Mouse (Mus musculus) liver, embryonic 12.5 days (tissue): ENCODE data around the gene Cav2. TPM values are rescaled to one million over a fixed set of nuclear protein-coding genes. Genes with fewer than 3 reads are reported as not detected.

Experiments
- ATAC-seq: fragments of 200-750 bp; cut with Nextera tagmentation; 2 replicates; pipeline ENCODE4 v1.8.0; 2017; ENCODE audit warnings: moderate number of reproducible peaks, mild to moderate bottlenecking, moderate library complexity
- H3K27ac ChIP-seq: fragments of 300-500 bp; sonication (generic); 2 replicates; pipeline ENCODE4 v1.5.1; 2016; ENCODE audit warnings: mild to moderate bottlenecking
- H3K27me3 ChIP-seq: fragments of 300-500 bp; sonication (generic); replicated peaks from 2 replicates; pipeline ENCODE4 v1.6.1; 2016; ENCODE audit warnings: mild to moderate bottlenecking, moderate library complexity
- H3K36me3 ChIP-seq: fragments of 300-500 bp; sonication (generic); 2 replicates; pipeline ENCODE4 v1.6.1; 2016; ENCODE audit warnings: mild to moderate bottlenecking, moderate library complexity
- H3K4me1 ChIP-seq: fragments of 300-500 bp; sonication (generic); 2 replicates; pipeline ENCODE4 v1.6.1; 2016
- H3K4me2 ChIP-seq: fragments of 300-500 bp; sonication (generic); 2 replicates; pipeline ENCODE4 v1.6.1; 2016; ENCODE audit warnings: mild to moderate bottlenecking, moderate library complexity
- H3K4me3 ChIP-seq: fragments of 300-500 bp; sonication (generic); 2 replicates; pipeline ENCODE4 v1.5.1; 2016; ENCODE audit warnings: mild to moderate bottlenecking, moderate library complexity
- H3K9ac ChIP-seq: fragments of 300-500 bp; sonication (generic); 2 replicates; pipeline ENCODE4 v1.6.1; 2016; ENCODE audit warnings: mild to moderate bottlenecking, moderate library complexity
- H3K9me3 ChIP-seq: fragments of 300-500 bp; sonication (generic); replicated peaks from 2 replicates; pipeline ENCODE4 v1.6.1; 2016; ENCODE audit warnings: mild to moderate bottlenecking, moderate library complexity
- WGBS: fragments of 180-500 bp; shearing (Covaris S2); methylation state at CpG from one replicate; pipeline ENCODE4 v1.1.7; 2016; ENCODE audit not compliant: insufficient replicate concordance; 5-methylcytosine and 5-hydroxymethylcytosine counted together
- polyA plus RNA-seq: library from polyadenylated mRNA; unstranded; fragments of >200 nt; fragmentation: Nextera tagmentation; extraction: Ambion mirVana; gene quantifications from 2 replicates; pipeline ENCODE4 v1.2.1, GENCODE M21; 2016

Cav2 gene
- polyA plus RNA-seq, 1 experiment from 2014 or later, result 3.2 TPM

- Histone ChIP-seq H3K27me3 (no peaks in the 10 kb centered on the region), H3K9ac (no peak overlapping the region), H3K4me1 (no peaks in the 10 kb centered on the region), H3K4me2 (no peak overlapping the region), H3K9me3 (no peaks in the 10 kb centered on the region), H3K27ac (no peak overlapping the region), H3K4me3 (no peak overlapping the region), H3K36me3 (no peaks in the 10 kb centered on the region)
- 58% methylated on average over 5 of the region's 5 CpGs for WGBS
- no peak for ATAC-seq
Observed at GRCm38 (mm10) chr6:17314659-17315616, 34.0 kb downstream of the Cav2 start.

DNA sequence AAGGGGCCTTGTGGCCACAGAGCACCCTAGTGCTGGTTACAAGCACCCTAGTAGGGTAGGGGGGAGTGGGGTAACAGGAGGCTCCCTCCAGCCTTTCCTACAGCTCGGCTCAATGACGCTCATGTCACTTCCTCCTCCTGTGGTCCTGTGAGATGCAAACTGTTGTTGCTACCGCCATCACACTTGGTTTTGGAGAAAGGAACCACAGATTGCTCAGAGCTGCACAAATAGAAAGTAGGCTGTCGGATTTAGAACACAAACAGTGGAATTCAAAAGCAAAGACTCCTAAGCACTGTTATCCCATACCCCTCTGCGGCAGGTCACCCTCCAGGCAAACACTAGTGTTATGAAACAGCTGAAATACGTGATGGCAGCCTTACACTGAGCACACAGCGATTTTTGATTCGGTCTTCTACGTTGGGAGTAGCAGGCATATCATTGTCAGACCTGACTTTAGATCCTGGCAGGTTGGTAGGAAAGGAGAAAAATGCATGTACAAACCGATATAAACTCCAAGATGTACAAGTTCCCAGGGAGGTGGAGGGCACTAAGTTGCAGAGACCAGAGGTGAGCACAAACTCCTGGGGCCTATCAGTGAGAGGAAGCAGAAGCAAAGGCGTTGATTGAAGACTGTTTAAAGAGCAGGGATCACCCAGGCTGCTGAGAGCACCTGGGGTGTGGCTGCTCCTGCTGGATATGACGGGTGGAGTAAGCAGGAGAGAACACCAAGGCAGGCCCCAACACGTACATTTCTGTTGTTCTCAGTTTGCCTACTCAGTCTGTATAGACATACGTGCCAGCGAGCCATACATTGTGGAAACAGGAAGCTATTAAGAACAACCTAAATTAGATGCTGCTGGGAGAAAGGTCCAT lies 35.5 kb downstream of the Cav2 start:
- Histone ChIP-seq H3K9ac (no peak overlapping the region), H3K27me3 (no peaks in the 10 kb centered on the region), H3K27ac (no peak overlapping the region), H3K4me2 (no peak overlapping the region), H3K4me3 (no peak overlapping the region), H3K9me3 (no peaks in the 10 kb centered on the region), H3K4me1 (no peaks in the 10 kb centered on the region), H3K36me3 (no peaks in the 10 kb centered on the region)
- no peak for ATAC-seq
- 47% methylated on average over 15 of the region's 15 CpGs for WGBS

GRCm38 (mm10) chr6:17317167-17317524 lies 36.2 kb downstream of the Cav2 start:
- Histone ChIP-seq H3K9ac (no peak overlapping the region), H3K4me1 (no peaks in the 10 kb centered on the region), H3K27me3 (no peaks in the 10 kb centered on the region), H3K27ac (no peak overlapping the region), H3K9me3 (no peaks in the 10 kb centered on the region), H3K36me3 (no peaks in the 10 kb centered on the region), H3K4me3 (no peak overlapping the region), H3K4me2 (no peak overlapping the region)
- WGBS, result 53% methylated on average over 1 of the region's 1 CpGs
- ATAC-seq, result no peak

- H3K4me2 ChIP-seq, result no peak overlapping the region
- no peak for ATAC-seq
- no peaks in the 10 kb centered on the region for H3K27me3 ChIP-seq
- 29% methylated on average over 1 of the region's 1 CpGs for WGBS
- no peak overlapping the region for H3K4me3 ChIP-seq
- H3K4me1 ChIP-seq, result no peaks in the 10 kb centered on the region
- no peaks in the 10 kb centered on the region for H3K36me3 ChIP-seq
- no peaks in the 10 kb centered on the region for H3K9me3 ChIP-seq
- no peak overlapping the region for H3K9ac ChIP-seq
- H3K27ac ChIP-seq, result no peak overlapping the region
Observed at GRCm38 (mm10) chr6:17317944-17318343, 37.0 kb downstream of the Cav2 start.

- no peak overlapping the region for H3K27ac ChIP-seq
- H3K36me3 ChIP-seq, result no peaks in the 10 kb centered on the region
- ATAC-seq, result no peak
- no peaks in the 10 kb centered on the region for H3K4me1 ChIP-seq
- H3K9ac ChIP-seq, result no peak overlapping the region
- no peak overlapping the region for H3K4me2 ChIP-seq
- no peak overlapping the region for H3K4me3 ChIP-seq
- WGBS, result 74% methylated on average over 6 of the region's 6 CpGs
- no peaks in the 10 kb centered on the region for H3K9me3 ChIP-seq
- no peaks in the 10 kb centered on the region; the same call in 1 of the 2 replicates for H3K27me3 ChIP-seq
Observed at GRCm38 (mm10) chr6:17321976-17322375, 41.0 kb downstream of the Cav2 start.

- Histone ChIP-seq H3K27me3 (no peaks in the 10 kb centered on the region; the same call in 1 of the 2 replicates), H3K9ac (no peak overlapping the region), H3K36me3 (no peaks in the 10 kb centered on the region), H3K27ac (no peak overlapping the region), H3K4me3 (no peak overlapping the region), H3K4me1 (no peaks in the 10 kb centered on the region), H3K9me3 (no peaks in the 10 kb centered on the region), H3K4me2 (no peak overlapping the region)
- ATAC-seq, result no peak
- 60% methylated on average over 11 of the region's 11 CpGs for WGBS
Observed at GRCm38 (mm10) chr6:17327216-17327615, 46.2 kb downstream of the Cav2 start.

- Histone ChIP-seq H3K4me1 (no peaks in the 10 kb centered on the region), H3K4me3 (no peak overlapping the region), H3K36me3 (no peaks in the 10 kb centered on the region), H3K4me2 (no peak overlapping the region), H3K27me3 (no peaks in the 10 kb centered on the region; the same call in 1 of the 2 replicates), H3K9ac (no peak overlapping the region), H3K9me3 (no peaks in the 10 kb centered on the region), H3K27ac (no peak overlapping the region)
- no peak for ATAC-seq
- 46% methylated on average over 3 of the region's 3 CpGs for WGBS
Observed at GRCm38 (mm10) chr6:17329801-17330200, 48.8 kb downstream of the Cav2 start.

DNA sequence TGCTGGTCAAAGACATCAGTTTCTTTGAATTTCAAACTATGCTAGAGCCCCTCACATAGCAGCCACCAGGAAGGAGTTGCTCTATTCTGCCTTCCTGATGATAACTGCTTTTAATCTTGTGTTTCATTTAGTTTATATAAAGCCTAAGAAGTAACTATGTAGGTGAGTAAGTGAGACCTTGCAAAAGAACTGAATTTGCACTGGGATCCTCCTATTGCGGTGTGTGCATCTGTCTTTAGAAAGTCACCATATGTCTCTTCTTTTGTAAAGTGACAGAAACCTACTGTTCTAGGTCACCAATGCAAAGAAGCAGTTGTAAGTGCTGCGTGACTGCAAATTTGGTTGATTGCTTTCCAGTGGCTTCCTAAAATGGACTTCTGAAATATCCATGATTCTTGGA lies 56.7 kb downstream of the Cav2 start:
- no peaks in the 10 kb centered on the region for H3K4me1 ChIP-seq
- H3K4me2 ChIP-seq, result no peak overlapping the region
- no peak overlapping the region for H3K9ac ChIP-seq
- ATAC-seq, result no peak
- H3K27ac ChIP-seq, result no peak overlapping the region
- H3K4me3 ChIP-seq, result no peak overlapping the region
- H3K9me3 ChIP-seq, result no peaks in the 10 kb centered on the region
- no peaks in the 10 kb centered on the region for H3K36me3 ChIP-seq
- H3K27me3 ChIP-seq, result no peaks in the 10 kb centered on the region
- 82% methylated on average over 2 of the region's 2 CpGs for WGBS

Other genes starting within 250 kb of the Cav2 start
- 7.2 and 8.6 TPM in 2 replicates for gene Tes, start 216.0 kb upstream of the Cav2 start, polyA plus RNA-seq
- gene Cav1, start 25.1 kb downstream of the Cav2 start, polyA plus RNA-seq, result 4.1 and 4.5 TPM in 2 replicates
- 6.0 and 6.1 TPM in 2 replicates for gene Met, start 182.6 kb downstream of the Cav2 start, polyA plus RNA-seq